ENCODE assay signal across 20 mouse cellular contexts in genomic region chr14:45438250-45438930, GRCm38 (mm10). TPM values are rescaled to one million over a fixed set of nuclear protein-coding genes. Genes with fewer than 3 reads are reported as not detected.
DNase-seq lines count a peak whose midpoint lies in the region; ATAC-seq and TF ChIP-seq lines count a peak whose summit lies in the region.
"Had no signal": no experiment of that assay in that cellular context is flagged by ENCODE, and none has a peak within 500 bp of the region (broad histone marks: within the 10 kb centered on the region; RNA-seq: fewer than 3 reads in every experiment).

No protein-coding gene starts in this region.

- H3K4me3 ChIP-seq in gastrocnemius, adult 2 months: no peak overlapping the region
- no peak overlapping the region for H3K4me3 ChIP-seq in embryonic facial prominence, embryonic 14.5 days (ENCODE audit: low read depth, low read length)
- no peak overlapping the region for H3K4me3 ChIP-seq in limb, embryonic 13.5 days
- no peak overlapping the region for H3K4me3 ChIP-seq in lung, adult 2 months (replicated peaks; ENCODE audit: extremely low read depth, low read depth, low read length)
- H3K4me3 ChIP-seq: erythroblast, embryonic 14.5 days; heart, embryonic 13.5 days had no signal

- H3K36me3 ChIP-seq in embryonic facial prominence, embryonic 14.5 days (ENCODE audit: control insufficient read depth, insufficient read depth, low read length): no peaks in the 10 kb centered on the region
- no peaks in the 10 kb centered on the region for H3K36me3 ChIP-seq in limb, embryonic 13.5 days
- H3K36me3 ChIP-seq: heart, embryonic 13.5 days had no signal

- no peak for ATAC-seq in embryonic facial prominence, embryonic 14.5 days (ENCODE audit: low read depth)
- ATAC-seq in limb, embryonic 13.5 days (ENCODE audit: low FRiP score, low read depth): peak; percentile 51
- ATAC-seq: activated CD4-positive, CD25-positive, alpha-beta regulatory T cell, adult 4 months; forebrain, postnatal 0 days had no signal

- H3K9ac ChIP-seq in embryonic facial prominence, embryonic 14.5 days (ENCODE audit: low read depth, low read length): no peak overlapping the region
- peak overlapping the region; percentile 19; the same call in 1 of the 2 replicates for H3K9ac ChIP-seq in limb, embryonic 13.5 days
- H3K9ac ChIP-seq: forebrain, postnatal 0 days; heart, embryonic 13.5 days; lung, embryonic 14.5 days had no signal

- H3K9me3 ChIP-seq in embryonic facial prominence, embryonic 14.5 days (ENCODE audit: control insufficient read depth, low read length): no peaks in the 10 kb centered on the region
- no peaks in the 10 kb centered on the region for H3K9me3 ChIP-seq in limb, embryonic 13.5 days
- H3K9me3 ChIP-seq: heart, embryonic 13.5 days had no signal

- no peak for TF ChIP-seq POLR2A in lung, adult 2 months (IDR thresholded peaks at IDR 0.05; ENCODE audit: borderline replicate concordance, extremely low read depth, low read depth, low read length)

- TF ChIP-seq CTCF in gastrocnemius, adult 2 months (IDR thresholded peaks at IDR 0.05): no peak
- no peak for TF ChIP-seq CTCF in lung, adult 2 months (IDR thresholded peaks at IDR 0.05; ENCODE audit: insufficient read depth, low read length)

- intact Hi-C loops in gastrocnemius, adult 2 months (cut with DNase I): loop anchor here (5.0 to 10.0 kb wide), 2 partner anchors 54 to 256 kb away; no protein-coding TSS in a partner anchor

- H3K27ac ChIP-seq in gastrocnemius, adult 2 months: peak overlapping the region; percentile 31; the same call in 1 of the 2 replicates
- 0 out of 2 replicates have a peak overlapping the region, but pooled peaks have one; percentile 28 for H3K27ac ChIP-seq in embryonic facial prominence, embryonic 14.5 days (replicated peaks; ENCODE audit: low read depth, low read length)
- H3K27ac ChIP-seq in limb, embryonic 13.5 days: no peak overlapping the region; the same call in 1 of the 2 replicates
- H3K27ac ChIP-seq: heart, embryonic 13.5 days; macrophage had no signal

- H3K27me3 ChIP-seq in embryonic facial prominence, embryonic 14.5 days (replicated peaks; ENCODE audit: control insufficient read depth, insufficient read depth, low read length): no peaks in the 10 kb centered on the region
- H3K27me3 ChIP-seq in limb, embryonic 13.5 days: no peaks in the 10 kb centered on the region
- H3K27me3 ChIP-seq: heart, embryonic 13.5 days had no signal

- no peak for DNase-seq in gastrocnemius, adult 2 months
- no peak for DNase-seq in gastrocnemius, postnatal 25 days
- DNase-seq in ZHBTc4 (ENCODE audit: low read depth, low spot score): peak; percentile 46
- peak; percentile 77 for DNase-seq in embryonic facial prominence, embryonic 14.5 days (ENCODE audit: low spot score)
- DNase-seq in lung, adult 2 months: no peak
- DNase-seq in thymus, postnatal 25 days: no peak
- no peak for DNase-seq in gastrocnemius, adult 18-20 months (ENCODE audit: low spot score)
- DNase-seq: adrenal gland, postnatal 36 days; cerebellum, postnatal 10 days; forebrain, postnatal 0 days; gastrocnemius, postnatal 36 days; left cerebral cortex, postnatal 4 days; lung, embryonic 14.5 days; right cerebral cortex, postnatal 4 days; thymus, adult 18-20 months had no signal

- no peak overlapping the region for H3K4me2 ChIP-seq in embryonic facial prominence, embryonic 14.5 days (ENCODE audit: low read depth, low read length)
- H3K4me2 ChIP-seq in limb, embryonic 13.5 days (replicated peaks): peak overlapping the region; percentile 44
- H3K4me2 ChIP-seq: heart, embryonic 13.5 days; lung, embryonic 14.5 days had no signal

- peaks cover 11% of the 10 kb centered on the region; the same call in 1 of the 2 replicates for H3K4me1 ChIP-seq in embryonic facial prominence, embryonic 14.5 days (ENCODE audit: control insufficient read depth, insufficient read depth, low read length)
- H3K4me1 ChIP-seq in limb, embryonic 13.5 days: peaks cover 51% of the 10 kb centered on the region
- H3K4me1 ChIP-seq in lung, adult 2 months (ENCODE audit: control insufficient read depth, insufficient read depth, low read length): peaks cover 9% of the 10 kb centered on the region

- 43% methylated on average over 19 of the region's 19 CpGs for WGBS in embryonic facial prominence, embryonic 14.5 days
- WGBS in limb, embryonic 13.5 days: 19% methylated on average over 19 of the region's 19 CpGs
- WGBS in lung, adult 2 months: 70% methylated on average over 19 of the region's 19 CpGs

RNA-seq across cellular contexts. Expression of gene Gnpnat1, which starts 33.7 kb away (rescaled TPM):
- 10 to 100 TPM in 1 of 2 experiments, 1 to 10 TPM in 1; 6.0 to 10.9 TPM for total RNA-seq in gastrocnemius, adult 2 months (2021)
- total RNA-seq in gastrocnemius, postnatal 25 days (2021): 1 to 10 TPM; 9.2 to 9.7 TPM
- 51.1 and 55.5 TPM in 2 replicates for polyA plus RNA-seq in embryonic facial prominence, embryonic 14.5 days (2014; fragmentation: Nextera tagmentation; extraction: Ambion mirVana)
- polyA plus RNA-seq in limb, embryonic 13.5 days (2015; fragmentation: Nextera tagmentation; extraction: Ambion mirVana): 50.6 and 53.5 TPM in 2 replicates
- polyA plus RNA-seq in lung, adult 2 months (2012; rRNA removed): 3.2 and 3.7 TPM in 2 replicates
- 1 to 10 TPM; 8.4 to 9.0 TPM for total RNA-seq in gastrocnemius, adult 18-20 months (2021)
- polyA plus RNA-seq: erythroblast, embryonic 14.5 days had no signal

Comparison
In these comparisons a context has a peak if more than half of its experiments do, and no peak if none do; other contexts are left out.
1. DNase-seq: peak in ZHBTc4 (single experiment) and embryonic facial prominence, embryonic 14.5 days (single experiment); none in gastrocnemius, adult 2 months (single experiment), gastrocnemius, postnatal 25 days (single experiment), lung, adult 2 months (single experiment), thymus, postnatal 25 days (single experiment) and gastrocnemius, adult 18-20 months (single experiment).